Mouse (Mus musculus) left cerebral cortex, postnatal 25 days (tissue): ENCODE data around the gene Tas2r140. TPM values are rescaled to one million over a fixed set of nuclear protein-coding genes. Genes with fewer than 3 reads are reported as not detected.

ENCODE experiments used
- DNase-seq, 2 experiments: peaks; one replicate each; pipeline ENCODE4 v3.0.0; 2022; ENCODE audit warnings: low spot score in 2 of 2, mixed read lengths in 1 of 2
- intact Hi-C: fragments of 180-260 bp; cut with DNase I; formaldehyde crosslinking; loops from one replicate; pipeline ENCODE4 v1.15.1; 2025
- total RNA-seq, 2 experiments: library from RNA; stranded (reverse); gene quantifications; 2 replicates each; pipeline ENCODE4 v1.2.3; 2021

Tas2r140 gene
- total RNA-seq = not detected

DNA sequence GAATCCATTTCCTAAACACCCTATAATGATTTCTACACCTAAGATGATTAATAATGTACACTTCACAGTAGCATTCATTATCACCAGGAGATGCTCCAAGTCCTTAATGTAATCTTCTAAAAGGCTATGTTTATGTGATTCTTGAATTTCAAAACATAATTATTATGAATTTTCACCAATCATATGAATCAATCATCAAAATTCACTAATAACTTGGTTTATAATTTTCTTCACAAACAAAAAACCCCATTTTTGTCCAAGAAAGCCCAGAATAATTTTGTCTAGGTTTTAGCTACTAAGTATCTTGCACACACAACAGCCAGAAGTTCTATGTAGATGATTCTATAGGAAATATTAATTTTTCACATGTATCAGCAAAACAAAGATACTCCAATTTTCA is at the start of gene Tas2r140:
TSS of gene Tas2r140 (minus strand) at position 101 of the 400 bp plus-strand sequence.
- intact Hi-C loops = no loop called here
- no peak for DNase-seq

DNA sequence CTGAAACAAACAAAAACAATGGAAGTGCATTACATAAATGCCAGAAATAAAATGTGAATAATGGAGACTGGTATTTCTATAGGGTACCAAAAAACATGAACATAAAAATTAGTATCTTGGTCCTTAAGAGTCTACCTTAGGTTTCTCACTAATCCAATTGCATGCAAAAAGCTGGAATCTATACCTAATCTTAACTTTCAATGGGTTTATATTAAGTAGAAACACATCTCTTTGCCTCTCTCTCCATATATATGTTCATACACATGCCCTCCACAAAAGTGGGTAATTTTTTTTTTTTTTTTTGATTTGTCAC is 48.9 kb upstream of the Tas2r140 start, which contains the start of gene Smim10l1:
TSS of gene Smim10l1 (plus strand) at position 301 of the 313 bp plus-strand sequence.
- intact Hi-C loops = no loop called here

DNA sequence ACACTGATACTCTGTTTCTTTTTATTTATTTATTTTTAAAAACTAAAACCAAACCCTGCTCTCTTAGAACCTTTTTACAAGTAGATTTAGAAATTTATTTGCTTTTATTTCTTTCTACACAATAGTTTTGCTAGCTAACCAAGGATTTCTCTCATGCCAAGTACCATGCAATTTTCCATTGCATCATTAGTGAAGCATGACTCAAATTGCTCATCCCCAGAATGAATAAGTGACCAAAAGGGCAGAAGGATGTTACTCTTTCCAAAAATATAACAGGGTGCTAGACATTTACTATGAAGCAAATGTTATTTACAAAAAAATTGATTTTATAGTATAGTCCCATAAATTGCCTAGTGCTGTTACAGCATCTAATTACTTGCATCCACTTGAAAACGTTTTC is 46.8 kb upstream of the Tas2r140 start:
- intact Hi-C loops = no loop called here
- DNase-seq = no peak

More for the DNA sequence above, 48.9 kb upstream of the Tas2r140 start, which contains the start of gene Smim10l1:
- no peak for DNase-seq

DNA sequence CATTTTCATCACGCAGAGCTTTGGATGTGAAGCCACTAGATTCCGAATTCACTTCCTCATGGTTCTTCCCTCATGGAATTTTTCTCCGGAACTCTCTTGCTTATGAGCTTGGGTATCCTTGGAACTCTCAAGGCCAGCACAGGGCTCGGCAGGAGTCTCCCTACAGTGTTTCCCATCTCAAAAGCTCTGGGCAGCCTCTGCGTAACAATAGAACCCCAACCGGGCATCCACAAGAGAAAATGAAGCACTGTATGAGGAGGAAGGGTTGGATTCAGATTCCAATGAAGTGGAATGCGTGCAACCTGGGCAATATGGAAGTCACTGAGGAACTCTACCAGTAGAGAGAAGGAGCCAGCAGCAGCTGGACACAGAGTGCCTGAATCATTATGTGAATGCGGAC is 36.6 kb upstream of the Tas2r140 start:
- no peak for DNase-seq
- intact Hi-C loops = no loop called here

DNA sequence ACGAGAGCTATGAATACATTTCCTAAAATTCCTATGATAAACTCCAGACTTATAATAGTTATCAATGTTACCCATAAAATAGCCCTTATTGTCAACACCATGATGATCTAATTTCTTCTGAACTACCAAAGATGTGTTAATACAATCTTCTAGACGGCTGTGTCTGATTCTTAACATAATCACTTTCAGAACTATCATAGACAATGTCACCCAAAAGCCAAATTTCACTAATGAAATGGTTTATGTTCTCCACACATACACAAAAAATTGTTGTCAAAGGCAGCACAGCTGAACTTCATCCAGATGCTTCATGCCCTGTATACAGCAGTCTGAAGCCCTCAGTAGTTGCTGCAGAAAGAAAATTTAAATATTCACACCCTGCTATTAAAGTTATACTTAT is 18.6 kb downstream of the Tas2r140 start, which contains the start of gene Tas2r103:
TSS of gene Tas2r103 (minus strand) at position 101 of the 400 bp plus-strand sequence.
- DNase-seq = no peak
- intact Hi-C loops = no loop called here

Other genes starting within 250 kb of the Tas2r140 start
- not detected for gene Tas2r123, start 208.7 kb downstream of the Tas2r140 start, total RNA-seq
- gene Tas2r116, start 200.4 kb downstream of the Tas2r140 start, total RNA-seq = not detected
- not detected for gene Tas2r110, start 187.8 kb downstream of the Tas2r140 start, total RNA-seq
- gene Tas2r113, start 162.8 kb downstream of the Tas2r140 start, total RNA-seq = not detected
- gene Tas2r125, start 146.2 kb downstream of the Tas2r140 start, total RNA-seq = not detected
- gene Tas2r129, start 104.7 kb downstream of the Tas2r140 start, total RNA-seq = not detected
- gene Tas2r131, start 97.9 kb downstream of the Tas2r140 start, total RNA-seq = not detected
- gene Tas2r109, start 74.9 kb downstream of the Tas2r140 start, total RNA-seq = not detected
- gene Tas2r103, start 18.7 kb downstream of the Tas2r140 start, total RNA-seq = not detected
- gene Smim10l1, start 49.1 kb upstream of the Tas2r140 start, total RNA-seq = 10 to 100 TPM; 93.6 to 97.5 TPM
- not detected for gene 5530400C23Rik, start 236.4 kb upstream of the Tas2r140 start, total RNA-seq